Mouse (Mus musculus) midbrain, postnatal 0 days (tissue): Measurements from ENCODE around the gene Lmx1b. TPM values are rescaled to one million over a fixed set of nuclear protein-coding genes. Genes with fewer than 3 reads are reported as not detected.

Experiments
- ATAC-seq: fragments of 200-750 bp; cut with Nextera tagmentation; 2 replicates; pipeline ENCODE4 v1.8.0; 2017; ENCODE audit warnings: moderate number of reproducible peaks, mild to moderate bottlenecking, moderate TSS enrichment, moderate library complexity; ENCODE audit not compliant: low FRiP score
- DNase-seq: peaks from one replicate; pipeline ENCODE4 v3.0.0-alpha.2; 2015; ENCODE audit warnings: low spot score
- H3K27ac ChIP-seq: fragments of 300-500 bp; sonication (generic); 2 replicates; pipeline ENCODE4 v1.5.1; 2014; ENCODE audit warnings: low read depth, mild to moderate bottlenecking, low read length, mixed read lengths
- H3K27me3 ChIP-seq: fragments of 300-500 bp; sonication (generic); 2 replicates; pipeline ENCODE4 v1.6.1; 2014; ENCODE audit warnings: low read length, control low read depth, mixed read lengths; ENCODE audit not compliant: insufficient read depth
- H3K36me3 ChIP-seq: fragments of 300-500 bp; sonication (generic); 2 replicates; pipeline ENCODE4 v1.6.1; 2014; ENCODE audit warnings: low read length, control low read depth, mixed read lengths; ENCODE audit not compliant: insufficient read depth
- H3K4me1 ChIP-seq: fragments of 300-500 bp; sonication (generic); 2 replicates; pipeline ENCODE4 v1.6.1; 2014; ENCODE audit warnings: mild to moderate bottlenecking, control low read depth, antibody characterized with exemption, low read length, mixed read lengths; ENCODE audit not compliant: insufficient read depth
- H3K4me2 ChIP-seq: fragments of 300-500 bp; sonication (generic); 2 replicates; pipeline ENCODE4 v1.6.1; 2014; ENCODE audit warnings: low read depth, mild to moderate bottlenecking, low read length, mixed read lengths; ENCODE audit not compliant: poor library complexity, severe bottlenecking
- H3K4me3 ChIP-seq: fragments of 300-500 bp; sonication (generic); 2 replicates; pipeline ENCODE4 v1.5.1; 2014; ENCODE audit warnings: low read depth, mild to moderate bottlenecking, low read length, moderate library complexity
- H3K9ac ChIP-seq: fragments of 300-500 bp; sonication (generic); replicated peaks from 2 replicates; pipeline ENCODE4 v1.6.1; 2014; ENCODE audit warnings: mild to moderate bottlenecking, low read length, moderate library complexity, mixed read lengths; ENCODE audit not compliant: poor library complexity, severe bottlenecking
- H3K9me3 ChIP-seq: fragments of 300-500 bp; sonication (generic); 2 replicates; pipeline ENCODE4 v1.6.1; 2016; ENCODE audit warnings: low read length, control low read depth
- CTCF ChIP-seq: IDR thresholded peaks from 2 replicates; pipeline ENCODE4 v1.5.1; 2016; ENCODE audit warnings: antibody characterized with exemption, mild to moderate bottlenecking
- WGBS: fragments of 180-500 bp; shearing (Covaris S2); extraction: QIAGEN DNeasy Blood & Tissue Kit; methylation state at CpG from one replicate; pipeline ENCODE4 v1.1.7; 2014; 5-methylcytosine and 5-hydroxymethylcytosine counted together
- polyA plus RNA-seq: library from polyadenylated mRNA; unstranded; fragments of >200 nt; fragmentation: Nextera tagmentation; extraction: Ambion mirVana; gene quantifications from 2 replicates; pipeline ENCODE4 v1.2.1, GENCODE M21; 2015
- total RNA-seq: library from RNA; depleted of rRNA; stranded (reverse); fragments of >200 nt; gene quantifications from 2 replicates; pipeline ENCODE4 v1.2.3, GENCODE M21; 2014

Lmx1b gene
- total and polyA plus RNA-seq, 2 experiments from 2014 or later, result 0.83 to 8.4 TPM

DNA sequence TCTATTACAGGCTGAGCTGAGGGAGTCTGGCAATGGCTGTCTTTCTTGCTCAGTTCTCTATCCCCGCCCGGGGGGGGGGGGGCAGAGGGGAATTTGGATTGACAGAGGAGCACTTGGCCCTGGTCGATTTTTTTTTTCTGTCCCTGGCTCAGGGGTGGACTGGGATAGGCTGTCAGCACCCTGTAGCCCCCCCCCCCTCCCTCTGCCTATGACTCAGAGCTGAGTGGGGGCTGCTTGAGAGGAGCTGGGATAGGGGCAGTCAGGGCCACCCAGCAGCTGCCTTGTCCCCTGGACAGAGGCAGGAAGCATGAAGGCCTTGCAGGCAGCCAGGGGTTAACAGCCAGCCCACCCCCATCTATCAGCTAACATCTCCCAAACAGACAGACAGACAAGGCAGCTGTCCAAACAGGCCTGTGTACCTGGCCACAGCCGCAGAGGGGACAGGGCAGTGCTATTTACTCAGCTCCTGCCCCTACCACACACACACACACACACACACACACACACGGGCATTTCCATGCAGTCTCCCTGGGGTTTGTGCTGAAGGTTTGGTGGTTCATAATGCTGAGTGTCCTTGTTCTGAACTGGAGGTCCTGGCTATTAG, 57.8 kb downstream of the Lmx1b start:
- Histone ChIP-seq H3K27ac (no peak overlapping the region), H3K4me2 (no peak overlapping the region), H3K27me3 (peaks cover 26% of the 10 kb centered on the region; the same call in 1 of the 2 replicates), H3K36me3 (no peaks in the 10 kb centered on the region), H3K9me3 (no peaks in the 10 kb centered on the region), H3K9ac (no peak overlapping the region), H3K4me3 (no peak overlapping the region), H3K4me1 (peaks cover 16% of the 10 kb centered on the region)
- TF ChIP-seq CTCF, result no peak
- 3% methylated on average over 5 of the region's 5 CpGs for whole genome bisulfite sequencing
- no peak for ATAC-seq
- no peak for DNase-seq

GRCm38 (mm10) chr2:33581866-33582265, 58.4 kb downstream of the Lmx1b start:
- H3K36me3 ChIP-seq, result no peaks in the 10 kb centered on the region
- no peak overlapping the region for H3K27ac ChIP-seq
- WGBS, result 11% methylated on average over 8 of the region's 8 CpGs
- peaks cover 16% of the 10 kb centered on the region for H3K4me1 ChIP-seq
- H3K9me3 ChIP-seq, result no peaks in the 10 kb centered on the region
- no peak overlapping the region for H3K4me3 ChIP-seq
- no peak for ATAC-seq
- no peak overlapping the region for H3K9ac ChIP-seq
- no peak for DNase-seq
- TF ChIP-seq CTCF, result no peak
- H3K4me2 ChIP-seq, result no peak overlapping the region
- H3K27me3 ChIP-seq, result peaks cover 26% of the 10 kb centered on the region; the same call in 1 of the 2 replicates

DNA sequence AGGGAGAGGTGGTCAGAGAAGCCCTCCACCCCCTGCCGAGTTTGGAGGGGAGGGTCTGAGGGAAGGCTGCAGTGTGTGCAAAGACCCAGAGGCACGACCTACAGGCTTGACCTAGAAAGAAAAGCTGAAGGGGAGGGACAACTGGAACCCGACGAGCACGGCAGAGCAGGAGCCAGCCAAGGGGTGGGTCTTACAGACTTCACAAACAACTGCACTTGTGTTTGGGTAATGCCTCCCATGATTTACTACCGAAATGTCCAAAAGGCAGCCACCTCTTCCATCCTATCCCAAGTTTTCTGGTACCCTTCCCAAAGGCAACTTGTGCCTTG, 58.9 kb downstream of the Lmx1b start:
- WGBS, result 2% methylated on average over 6 of the region's 6 CpGs
- ATAC-seq, result no peak
- no peaks in the 10 kb centered on the region for H3K36me3 ChIP-seq
- no peak overlapping the region for H3K9ac ChIP-seq
- no peak for DNase-seq
- TF ChIP-seq CTCF, result no peak
- H3K27ac ChIP-seq, result no peak overlapping the region
- peaks cover 16% of the 10 kb centered on the region for H3K4me1 ChIP-seq
- H3K27me3 ChIP-seq, result peaks cover 26% of the 10 kb centered on the region; the same call in 1 of the 2 replicates
- H3K4me3 ChIP-seq, result peak overlapping the region; percentile 31
- no peaks in the 10 kb centered on the region for H3K9me3 ChIP-seq
- peak overlapping the region; percentile 58; the same call in 1 of the 2 replicates for H3K4me2 ChIP-seq

DNA sequence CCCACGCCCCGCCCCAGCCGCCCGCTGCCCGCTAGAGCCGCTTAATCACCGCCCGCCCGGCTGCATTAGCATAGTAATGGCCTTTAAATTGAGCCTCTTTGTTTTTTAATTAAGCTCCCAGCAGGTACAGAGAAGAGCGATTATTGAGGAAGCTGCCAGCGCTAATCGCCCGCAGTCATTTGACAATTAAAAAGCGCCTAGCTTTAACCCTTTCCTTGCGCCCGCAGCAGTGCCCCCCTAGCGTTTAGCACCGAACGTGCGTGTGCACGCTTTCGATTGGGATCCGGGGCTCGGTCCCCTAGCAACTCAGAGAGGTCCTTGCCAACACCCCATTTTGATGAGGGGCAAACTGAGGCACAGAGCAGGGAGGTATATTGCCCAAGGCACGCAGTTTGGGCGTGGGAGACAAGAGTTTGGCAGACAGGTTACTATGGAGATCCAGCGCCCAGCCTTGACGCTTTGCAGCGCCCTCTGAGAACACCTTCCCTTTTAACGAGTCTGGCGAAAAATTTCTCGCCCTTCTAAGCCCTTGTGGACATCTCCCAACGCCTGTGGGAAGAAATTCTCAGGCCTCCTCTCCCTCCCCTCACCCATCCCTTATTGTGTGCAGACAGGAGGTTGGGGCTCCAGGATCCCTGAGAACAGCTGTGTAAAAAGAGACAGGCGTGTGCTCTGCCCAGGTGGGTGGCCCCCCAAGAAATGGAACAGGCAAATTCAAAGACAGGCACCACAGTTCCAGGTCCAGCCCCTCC, 59.4 kb downstream of the Lmx1b start:
- WGBS, result 2% methylated on average over 34 of the region's 34 CpGs
- Histone ChIP-seq H3K36me3 (no peaks in the 10 kb centered on the region), H3K27ac (no peak overlapping the region), H3K4me2 (peak overlapping the region; percentile 58), H3K9me3 (no peaks in the 10 kb centered on the region), H3K4me3 (peak overlapping the region; percentile 31), H3K27me3 (peaks cover 26% of the 10 kb centered on the region; the same call in 1 of the 2 replicates), H3K4me1 (peaks cover 16% of the 10 kb centered on the region), H3K9ac (peak overlapping the region; percentile 50)
- TF ChIP-seq CTCF, result peak; percentile 45
- peak; percentile 83 for DNase-seq
- peak; percentile 15; the same call in 1 of the 2 replicates for ATAC-seq

DNA sequence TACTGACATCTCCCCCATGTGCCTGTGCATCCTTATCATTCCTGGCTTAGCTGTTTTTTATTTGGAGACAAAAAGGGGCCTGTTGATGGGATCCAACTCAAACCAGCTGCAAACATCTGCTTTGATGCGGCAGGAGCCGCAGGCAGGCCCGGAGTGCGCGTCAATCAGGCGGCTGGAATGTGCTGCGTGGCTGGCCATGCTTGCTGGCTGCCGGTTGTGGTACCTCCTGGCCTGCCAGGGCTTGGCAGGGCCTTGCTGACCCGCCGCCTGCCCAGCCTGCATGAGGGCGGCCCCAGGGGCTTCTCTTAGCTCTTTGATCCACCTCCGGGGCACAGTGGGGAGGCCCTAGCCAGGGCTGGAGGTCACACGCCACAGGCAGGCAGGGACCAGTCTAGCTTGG, 64.9 kb downstream of the Lmx1b start:
- 25% methylated on average over 13 of the region's 13 CpGs for WGBS

DNA sequence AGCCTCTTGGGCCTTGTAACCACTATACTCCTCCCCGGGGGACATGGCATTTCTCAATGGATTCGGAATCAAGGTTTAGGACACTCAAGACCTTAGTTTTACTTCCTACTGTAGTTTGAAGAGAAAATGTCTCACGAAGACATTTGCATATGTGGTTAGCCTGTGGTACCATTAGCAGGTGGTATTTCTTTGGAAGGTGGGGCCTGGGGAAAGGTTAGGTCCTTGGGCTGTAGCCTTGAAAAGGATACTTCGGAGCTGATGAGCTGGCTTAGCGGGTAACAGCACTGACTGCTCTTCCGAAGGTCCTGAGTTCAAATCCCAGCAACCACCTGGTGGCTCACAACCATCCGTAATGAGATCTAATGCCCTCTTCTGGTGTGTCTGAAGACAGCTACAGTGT, 67.2 kb downstream of the Lmx1b start:
- no peak for DNase-seq
- no peaks in the 10 kb centered on the region for H3K4me1 ChIP-seq
- H3K27me3 ChIP-seq, result peaks cover 16% of the 10 kb centered on the region
- no peak overlapping the region for H3K27ac ChIP-seq
- H3K9me3 ChIP-seq, result no peaks in the 10 kb centered on the region
- TF ChIP-seq CTCF, result no peak
- no peak overlapping the region for H3K9ac ChIP-seq
- WGBS, result 93% methylated on average over 7 of the region's 7 CpGs
- H3K36me3 ChIP-seq, result no peaks in the 10 kb centered on the region
- H3K4me3 ChIP-seq, result no peak overlapping the region
- ATAC-seq, result no peak
- no peak overlapping the region for H3K4me2 ChIP-seq

More for the DNA sequence above, 64.9 kb downstream of the Lmx1b start:
- Histone ChIP-seq H3K36me3 (no peaks in the 10 kb centered on the region), H3K9me3 (no peaks in the 10 kb centered on the region), H3K4me3 (no peak overlapping the region), H3K27ac (no peak overlapping the region), H3K4me1 (0 out of 2 replicates have a peak, but pooled peaks cover 5% of the 10 kb centered on the region), H3K4me2 (no peak overlapping the region), H3K9ac (no peak overlapping the region), H3K27me3 (peaks cover 12% of the 10 kb centered on the region; the same call in 1 of the 2 replicates)
- TF ChIP-seq CTCF, result no peak
- no peak for ATAC-seq
- DNase-seq, result no peak
